Mouse (Mus musculus): ENCODE results near the gene Csf3. TPM values are rescaled to one million over a fixed set of nuclear protein-coding genes. Genes with fewer than 3 reads are reported as not detected.
"Not testable (repeated sequence)": the region's sequence is repeated elsewhere in the genome, so short reads cannot be mapped to it uniquely, and the experiment has no call there.

The Csf3 gene
- total RNA-seq (2021) = not detected

DNA sequence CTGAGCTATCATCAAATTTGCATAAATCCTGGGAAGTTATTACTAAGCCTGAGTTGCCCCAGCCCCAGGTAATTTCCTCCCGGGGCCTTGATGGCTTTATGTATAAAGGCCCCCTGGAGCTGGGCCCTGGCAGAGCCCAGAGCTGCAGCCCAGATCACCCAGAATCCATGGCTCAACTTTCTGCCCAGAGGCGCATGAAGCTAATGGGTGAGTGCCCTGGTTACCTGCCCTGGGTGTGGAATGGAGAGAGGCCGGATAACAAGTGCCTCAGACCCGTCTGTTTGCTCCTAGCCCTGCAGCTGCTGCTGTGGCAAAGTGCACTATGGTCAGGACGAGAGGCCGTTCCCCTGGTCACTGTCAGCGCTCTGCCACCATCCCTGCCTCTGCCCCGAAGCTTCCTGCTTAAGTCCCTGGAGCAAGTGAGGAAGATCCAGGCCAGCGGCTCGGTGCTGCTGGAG, at the start of gene Csf3:
Gene Csf3 (plus strand): TSS at position 51 of the 458 bp plus-strand sequence.
- no peak for DNase-seq (ENCODE audit: low spot score)
- intact Hi-C loops (cut with DNase I) = loop anchor here (5.0 kb wide), 1 partner anchor 206 kb away; the partner anchor contains the start of gene Cdc6

GRCm38 (mm10) chr11:98655076-98655475, 46.0 kb upstream of the Csf3 start:
- intact Hi-C loops (cut with DNase I) = loop anchor here (1.0 to 5.0 kb wide), 2 partner anchors 22 to 48 kb away; no protein-coding TSS in a partner anchor
- not testable (repeated sequence) for DNase-seq (ENCODE audit: low spot score)

- intact Hi-C loops (cut with DNase I) = no loop called here
- no peak for DNase-seq (ENCODE audit: low spot score)
Observed at GRCm38 (mm10) chr11:98660517-98660916, 40.5 kb upstream of the Csf3 start.

DNA sequence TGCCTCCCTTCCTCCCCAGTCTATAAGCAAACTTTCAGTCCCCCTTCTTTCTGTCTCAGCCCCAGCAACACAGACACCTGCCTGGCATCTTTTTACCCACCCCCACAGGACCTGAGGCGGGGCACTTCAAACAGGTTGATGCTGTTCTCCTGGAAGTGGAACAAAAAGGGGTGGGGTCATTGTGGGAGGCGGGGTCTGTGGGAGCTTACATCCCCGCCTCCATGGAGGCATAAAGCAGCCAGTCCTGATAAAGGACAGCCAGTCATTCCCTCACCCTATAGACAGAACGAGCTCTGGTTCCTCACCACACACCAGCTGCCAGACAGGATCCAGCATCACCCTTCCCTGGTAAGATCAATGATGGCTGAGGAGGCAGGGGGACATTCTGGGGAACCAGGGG, 37.0 kb upstream of the Csf3 start, which contains the start of gene Gsdma:
Gene Gsdma (plus strand): TSS at position 261 of the 400 bp plus-strand sequence.
- intact Hi-C loops (cut with DNase I) = no loop called here

DNA sequence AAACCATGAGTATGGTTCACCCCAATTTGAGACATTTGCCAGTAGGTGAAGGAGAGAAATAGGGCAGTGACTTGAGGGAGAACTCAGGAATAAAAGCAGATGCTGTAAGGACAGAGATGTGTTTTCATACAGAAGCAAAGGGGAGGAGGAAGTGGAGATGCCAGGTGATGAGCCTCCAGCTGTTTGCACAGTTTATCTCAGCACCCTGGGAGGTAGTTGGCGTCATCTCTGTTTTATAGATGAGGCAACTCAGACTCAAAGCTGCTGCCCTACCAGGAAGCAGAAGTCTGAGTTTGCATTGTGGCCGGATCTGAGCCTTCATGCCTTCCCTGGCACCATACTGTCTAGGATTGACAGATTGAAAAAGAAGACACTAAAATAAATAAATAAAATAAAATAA, 32.1 kb upstream of the Csf3 start:
- no peak for DNase-seq (ENCODE audit: low spot score)
- intact Hi-C loops (cut with DNase I) = no loop called here

More for the DNA sequence above, 37.0 kb upstream of the Csf3 start, which contains the start of gene Gsdma:
- DNase-seq (ENCODE audit: low spot score) = no peak

- intact Hi-C loops (cut with DNase I) = no loop called here
Observed at GRCm38 (mm10) chr11:98671284-98671815, 29.7 kb upstream of the Csf3 start.

GRCm38 (mm10) chr11:98671857-98672256, 29.2 kb upstream of the Csf3 start:
- no peak for DNase-seq (ENCODE audit: low spot score)
- intact Hi-C loops (cut with DNase I) = no loop called here

More at GRCm38 (mm10) chr11:98671284-98671815, 29.7 kb upstream of the Csf3 start:
- DNase-seq (ENCODE audit: low spot score) = no peak

DNA sequence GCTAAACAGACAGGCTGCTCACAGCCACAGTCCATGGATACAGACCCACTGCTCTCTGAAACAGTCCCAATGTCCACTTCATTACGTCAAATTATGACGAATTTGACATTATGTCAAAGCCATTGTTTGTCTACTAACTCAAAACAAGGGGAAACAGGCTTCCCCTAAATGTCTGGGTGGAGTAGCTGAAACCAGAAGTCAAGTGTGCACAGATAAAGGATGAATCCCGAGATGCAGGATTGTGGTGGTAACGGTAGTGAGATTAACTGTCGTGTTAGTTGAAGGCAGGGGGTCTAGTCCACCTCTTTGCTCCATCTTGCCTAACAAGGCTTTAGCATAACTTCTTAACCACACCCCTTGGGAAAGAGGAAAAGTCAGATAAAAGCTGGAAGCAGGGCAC, 28.6 kb upstream of the Csf3 start:
- intact Hi-C loops (cut with DNase I) = no loop called here
- no peak for DNase-seq (ENCODE audit: low spot score)

DNA sequence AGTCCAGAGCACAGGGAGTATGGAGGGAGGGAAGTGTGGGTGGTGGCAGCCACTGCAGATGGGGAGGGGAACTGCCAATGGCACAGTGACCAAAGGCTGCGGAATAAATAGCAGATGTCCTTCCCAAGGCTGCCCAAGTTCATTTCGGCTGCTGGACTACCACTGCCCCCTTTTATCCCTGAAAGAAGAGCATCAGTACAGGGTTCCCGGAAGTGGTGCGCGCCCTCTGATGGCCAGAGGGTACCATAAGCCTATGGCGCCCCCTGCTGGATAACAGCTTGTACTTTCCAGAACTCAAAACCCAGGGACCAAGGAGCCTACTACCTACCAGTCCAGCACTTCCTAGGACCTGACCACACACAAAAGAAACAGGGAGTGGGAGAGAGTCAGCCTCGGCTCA, 27.9 kb upstream of the Csf3 start:
- DNase-seq (ENCODE audit: low spot score); intact Hi-C loops (cut with DNase I): not testable (repeated sequence)

- intact Hi-C loops (cut with DNase I) = loop anchor here (2.0 kb wide), 1 partner anchor 19 kb away; no protein-coding TSS in a partner anchor
- no peak for DNase-seq (ENCODE audit: low spot score)
Observed at GRCm38 (mm10) chr11:98675829-98676363, 25.2 kb upstream of the Csf3 start.

DNA sequence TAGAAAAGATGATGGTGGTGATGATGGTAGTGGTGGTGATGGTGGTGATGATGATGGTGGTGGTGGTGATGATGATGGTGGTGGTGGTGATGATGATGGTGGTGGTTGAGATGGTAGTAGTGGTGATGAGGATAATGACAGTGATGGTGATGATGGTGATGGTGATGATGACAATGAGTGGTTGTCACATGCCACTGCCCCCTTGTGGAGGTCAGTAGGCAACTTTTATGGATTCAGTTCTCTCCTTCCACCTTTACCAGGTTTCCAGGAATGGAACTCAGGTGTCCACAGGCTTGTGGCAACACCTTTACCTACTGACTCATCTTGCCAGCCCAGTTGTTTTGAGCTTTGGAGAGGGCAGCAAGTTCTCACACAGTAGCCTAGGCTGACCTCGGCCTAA, 21.0 kb upstream of the Csf3 start:
- no peak for DNase-seq (ENCODE audit: low spot score)
- intact Hi-C loops (cut with DNase I) = no loop called here

GRCm38 (mm10) chr11:98680595-98680994, 20.5 kb upstream of the Csf3 start:
- intact Hi-C loops (cut with DNase I); DNase-seq (ENCODE audit: low spot score): not testable (repeated sequence)

GRCm38 (mm10) chr11:98681186-98681585, 19.9 kb upstream of the Csf3 start:
- no peak for DNase-seq (ENCODE audit: low spot score)
- intact Hi-C loops (cut with DNase I) = no loop called here

GRCm38 (mm10) chr11:98681786-98682745, 19.0 kb upstream of the Csf3 start, which contains the start of gene Psmd3:
Gene Psmd3 (plus strand): TSS chr11:98682554.
- DNase-seq (ENCODE audit: low spot score) = peak; percentile 93
- intact Hi-C loops (cut with DNase I) = no loop called here

DNA sequence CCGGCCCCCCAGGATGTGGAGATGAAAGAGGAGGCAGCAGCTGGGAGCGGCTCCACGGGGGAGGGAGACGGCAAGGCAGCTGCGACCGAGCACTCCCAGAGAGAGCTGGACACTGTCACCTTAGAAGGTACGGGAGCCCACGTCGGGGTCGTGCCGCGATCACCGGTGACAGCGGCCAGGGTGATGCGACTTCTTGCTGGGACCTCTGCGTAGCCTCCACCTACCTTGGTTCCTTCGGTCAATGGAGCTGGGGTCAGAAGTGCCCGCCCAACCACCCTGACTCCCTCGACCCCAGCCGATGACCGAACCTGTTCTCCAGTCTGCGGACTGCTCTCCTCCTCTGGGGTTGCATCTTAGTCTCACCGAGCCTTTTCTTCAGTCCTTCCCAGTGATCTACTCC, 18.3 kb upstream of the Csf3 start:
- intact Hi-C loops (cut with DNase I) = no loop called here
- no peak for DNase-seq (ENCODE audit: low spot score)

DNA sequence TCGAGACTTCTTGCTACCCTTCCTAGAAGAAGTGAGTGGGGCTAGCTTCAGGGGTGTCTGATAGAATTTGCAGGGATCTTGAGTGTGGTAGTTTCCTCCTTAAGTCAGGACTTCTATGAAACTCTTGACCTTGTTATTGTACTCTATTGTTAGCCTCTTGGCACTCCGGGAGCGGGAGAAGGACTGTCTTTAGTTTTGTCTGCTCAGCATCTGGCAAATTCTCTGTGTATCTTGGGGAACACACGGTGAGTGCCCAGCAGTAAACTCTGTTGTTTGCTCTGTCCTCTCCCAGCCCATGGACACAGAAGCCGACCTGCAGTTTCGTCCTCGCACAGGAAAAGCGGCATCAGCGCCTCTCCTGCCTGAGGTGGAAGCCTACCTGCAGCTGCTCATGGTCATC, 15.4 kb upstream of the Csf3 start:
- intact Hi-C loops (cut with DNase I) = no loop called here
- no peak for DNase-seq (ENCODE audit: low spot score)

DNA sequence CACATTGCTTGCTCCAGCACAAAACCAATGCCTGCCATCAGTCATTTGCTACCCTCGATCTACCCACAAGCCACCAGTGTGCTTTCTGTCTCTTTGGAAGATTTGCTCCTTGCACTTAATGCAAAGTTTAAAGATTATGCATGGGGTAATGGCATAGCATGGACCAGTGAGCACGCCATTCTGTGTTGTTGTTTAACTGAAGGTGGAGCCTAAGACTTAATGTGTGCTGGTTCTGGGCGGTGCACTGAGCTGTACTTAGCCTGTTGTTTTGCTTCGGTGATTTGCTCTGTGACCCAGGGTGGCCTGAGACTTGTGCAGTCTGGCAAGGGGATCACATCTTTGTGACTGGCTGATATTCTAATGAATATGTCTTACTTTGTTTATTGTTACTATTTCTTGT, 14.1 kb upstream of the Csf3 start:
- no peak for DNase-seq (ENCODE audit: low spot score)
- intact Hi-C loops (cut with DNase I) = no loop called here

DNA sequence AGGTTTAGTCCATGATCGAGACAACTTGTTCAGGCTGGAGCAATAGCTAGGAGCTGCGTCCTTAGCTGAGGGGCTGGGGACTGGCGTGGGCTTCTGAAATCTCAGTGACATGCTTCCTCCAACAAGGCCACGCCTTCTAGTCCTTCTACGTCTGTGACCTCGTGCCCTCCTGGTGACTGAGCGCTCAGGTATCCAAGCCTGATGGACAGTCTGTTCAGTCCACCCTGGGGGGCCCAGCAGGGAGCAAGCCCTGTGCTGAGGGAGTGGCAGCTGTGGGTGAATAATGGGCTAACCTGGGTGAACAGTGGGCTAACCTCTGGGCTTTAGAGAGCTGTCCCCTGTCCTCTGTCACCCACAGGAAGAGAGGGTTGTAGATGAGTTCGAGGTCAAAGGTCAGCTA, 13.1 kb upstream of the Csf3 start:
- no peak for DNase-seq (ENCODE audit: low spot score)
- intact Hi-C loops (cut with DNase I) = no loop called here

DNA sequence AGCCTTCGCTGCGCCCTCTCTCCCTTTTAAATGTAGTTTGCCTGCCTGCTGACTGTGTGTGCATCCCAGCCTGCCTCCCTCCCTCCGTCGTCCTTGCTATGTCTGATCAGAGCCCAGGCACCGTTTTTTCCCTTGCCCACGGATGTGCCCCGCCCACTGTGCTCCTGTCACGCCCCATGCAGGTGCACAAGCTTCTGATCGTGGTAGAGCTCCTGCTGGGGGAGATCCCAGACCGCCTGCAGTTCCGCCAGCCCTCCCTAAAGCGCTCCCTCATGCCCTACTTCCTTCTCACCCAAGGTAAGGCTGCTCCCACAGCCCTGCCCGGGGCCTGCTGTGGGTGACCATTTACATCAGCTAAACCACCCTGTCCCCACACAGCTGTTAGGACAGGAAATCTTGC, 7.9 kb upstream of the Csf3 start:
- DNase-seq (ENCODE audit: low spot score) = no peak
- intact Hi-C loops (cut with DNase I) = no loop called here

- intact Hi-C loops (cut with DNase I) = no loop called here
- no peak for DNase-seq (ENCODE audit: low spot score)
Observed at GRCm38 (mm10) chr11:98693746-98694145, 7.3 kb upstream of the Csf3 start.

- DNase-seq (ENCODE audit: low spot score) = no peak
- intact Hi-C loops (cut with DNase I) = no loop called here
Observed at GRCm38 (mm10) chr11:98694301-98694700, 6.8 kb upstream of the Csf3 start.
